Mouse (Mus musculus) midbrain, embryonic 10.5 days (tissue): ENCODE results near the gene Rpl26. TPM values are rescaled to one million over a fixed set of nuclear protein-coding genes. Genes with fewer than 3 reads are reported as not detected.
"Not testable (repeated sequence)": the region's sequence is repeated elsewhere in the genome, so short reads cannot be mapped to it uniquely, and the experiment has no call there.

Source experiments
- DNase-seq: peaks from one replicate; pipeline ENCODE4 v3.0.0-alpha.2; 2017; ENCODE audit warnings: low spot score
- H3K27ac ChIP-seq: fragments of 300-500 bp; sonication (generic); replicated peaks from 2 replicates; pipeline ENCODE4 v1.5.1; 2016; ENCODE audit warnings: mild to moderate bottlenecking
- H3K27me3 ChIP-seq: fragments of 300-500 bp; sonication (generic); 2 replicates; pipeline ENCODE4 v1.6.1; 2016; ENCODE audit warnings: low read depth, mild to moderate bottlenecking; ENCODE audit not compliant: poor library complexity, severe bottlenecking
- H3K36me3 ChIP-seq: fragments of 300-500 bp; sonication (generic); 2 replicates; pipeline ENCODE4 v1.6.1; 2016; ENCODE audit warnings: mild to moderate bottlenecking, moderate library complexity
- H3K4me1 ChIP-seq: fragments of 300-500 bp; sonication (generic); 2 replicates; pipeline ENCODE4 v1.6.1; 2016
- H3K4me3 ChIP-seq: fragments of 300-500 bp; sonication (generic); 2 replicates; pipeline ENCODE4 v1.5.1; 2016; ENCODE audit warnings: mild to moderate bottlenecking, moderate library complexity
- H3K9me3 ChIP-seq: fragments of 300-500 bp; sonication (generic); replicated peaks from 2 replicates; pipeline ENCODE4 v1.6.1; 2016; ENCODE audit warnings: mild to moderate bottlenecking
- WGBS: fragments of 180-500 bp; shearing (Covaris S2); methylation state at CpG from one replicate; pipeline ENCODE4 v1.1.7; 2016; 5-methylcytosine and 5-hydroxymethylcytosine counted together
- polyA plus RNA-seq: library from polyadenylated mRNA; unstranded; fragments of >200 nt; fragmentation: Nextera tagmentation; extraction: Ambion mirVana; gene quantifications from 2 replicates; pipeline ENCODE4 v1.2.1, GENCODE M21; 2016

Gene Rpl26
- polyA plus RNA-seq, 1 experiment from 2014 or later = 1,017 TPM

DNA sequence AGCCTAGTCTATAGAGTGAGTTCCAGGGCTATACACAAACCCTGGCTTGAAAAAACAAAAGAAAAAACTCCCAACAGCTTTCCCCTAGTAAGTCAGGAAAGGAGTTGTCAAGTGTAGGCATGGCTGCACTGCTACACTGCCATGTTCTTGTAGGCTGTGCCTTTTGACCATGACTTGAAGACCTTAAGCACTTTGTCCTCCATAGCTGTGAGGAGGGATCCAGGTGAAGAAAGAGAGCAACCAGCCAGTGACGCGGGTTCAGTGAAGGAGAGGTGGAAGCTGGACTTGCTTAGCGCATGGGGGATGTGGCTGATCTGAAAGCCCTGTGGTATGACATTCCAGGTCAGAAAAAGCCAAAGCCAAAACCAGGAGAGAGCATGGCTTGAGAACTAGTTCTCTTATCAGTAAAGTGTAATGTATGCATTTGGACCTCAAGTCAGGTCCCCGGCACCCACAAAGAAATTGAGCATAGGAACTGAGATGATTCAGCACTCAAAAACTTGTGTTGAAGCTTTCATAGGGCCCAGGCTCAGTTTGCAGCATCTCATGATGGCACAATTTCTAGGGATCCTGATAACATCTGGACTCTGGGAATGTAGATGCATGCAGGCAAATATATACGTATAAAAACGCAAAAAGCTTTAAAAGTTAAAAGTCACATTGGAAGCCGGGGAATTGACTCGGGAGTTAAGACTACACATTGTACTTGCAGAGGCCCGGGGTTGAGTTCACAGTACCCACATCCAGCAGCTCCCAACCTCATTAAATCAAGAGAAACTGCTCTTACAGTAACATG lies 4.5 kb downstream of the Rpl26 start:
- 89% methylated on average over 9 of the region's 9 CpGs for WGBS
- no peak overlapping the region for H3K4me3 ChIP-seq
- H3K36me3 ChIP-seq = peaks cover 56% of the 10 kb centered on the region
- peaks cover 19% of the 10 kb centered on the region for H3K4me1 ChIP-seq
- no peak overlapping the region for H3K27ac ChIP-seq
- H3K9me3 ChIP-seq = no peaks in the 10 kb centered on the region
- DNase-seq = no peak
- no peaks in the 10 kb centered on the region for H3K27me3 ChIP-seq

GRCm38 (mm10) chr11:68906461-68906790 lies 5.0 kb downstream of the Rpl26 start:
- no peak for DNase-seq
- Histone ChIP-seq H3K27me3 (no peaks in the 10 kb centered on the region), H3K4me1 (peaks cover 16% of the 10 kb centered on the region), H3K9me3 (no peaks in the 10 kb centered on the region), H3K4me3 (no peak overlapping the region), H3K36me3 (peaks cover 56% of the 10 kb centered on the region), H3K27ac (no peak overlapping the region)
- 93% methylated on average over 4 of the region's 4 CpGs for WGBS

- peaks cover 56% of the 10 kb centered on the region for H3K36me3 ChIP-seq
- no peak for DNase-seq
- H3K27me3 ChIP-seq = no peaks in the 10 kb centered on the region
- H3K27ac ChIP-seq = no peak overlapping the region
- no peak overlapping the region for H3K4me3 ChIP-seq
- 77% methylated on average over 3 of the region's 3 CpGs for WGBS
- H3K9me3 ChIP-seq = no peaks in the 10 kb centered on the region
- peaks cover 16% of the 10 kb centered on the region for H3K4me1 ChIP-seq
Measured at GRCm38 (mm10) chr11:68907251-68907650, 5.9 kb downstream of the Rpl26 start.

- Histone ChIP-seq H3K4me3 (no peak overlapping the region), H3K36me3 (peaks cover 39% of the 10 kb centered on the region), H3K27ac (no peak overlapping the region), H3K27me3 (no peaks in the 10 kb centered on the region), H3K9me3 (no peaks in the 10 kb centered on the region; the same call in 1 of the 2 replicates), H3K4me1 (peaks cover 5% of the 10 kb centered on the region; the same call in 1 of the 2 replicates)
- WGBS = 51% methylated on average over 7 of the region's 7 CpGs
- no peak for DNase-seq
Measured at GRCm38 (mm10) chr11:68908846-68909503, 7.6 kb downstream of the Rpl26 start.

DNA sequence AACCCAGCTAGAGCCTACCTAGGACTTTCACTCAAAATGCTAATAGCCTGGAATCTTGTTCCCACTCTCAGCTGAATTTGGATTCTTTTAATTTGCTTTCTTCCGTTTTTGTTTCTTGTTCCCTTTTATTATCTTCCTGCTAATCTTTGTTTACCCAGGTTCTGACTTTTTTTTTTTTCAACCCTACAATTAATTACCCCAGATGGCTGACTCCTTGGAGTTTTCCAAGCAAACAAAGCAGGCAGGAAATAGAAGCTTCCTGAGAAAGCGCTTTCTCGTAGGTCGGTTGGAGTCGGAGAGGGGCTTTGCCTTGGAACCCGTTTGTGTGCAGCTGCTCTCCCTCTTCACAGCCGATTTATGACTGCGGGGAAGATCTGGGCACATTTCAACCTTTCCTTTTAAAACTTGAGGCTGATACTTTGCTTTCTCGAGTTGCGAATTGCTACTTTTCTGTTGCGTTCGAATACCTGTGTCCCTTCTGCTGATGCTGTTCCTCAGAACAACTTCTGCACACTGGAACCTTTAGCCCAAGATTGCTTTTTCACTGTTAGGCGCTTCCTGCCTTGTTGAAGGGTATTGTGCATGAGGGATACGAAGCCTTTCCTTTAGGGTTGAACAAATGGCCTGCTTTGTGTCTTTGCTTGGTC lies 10.3 kb downstream of the Rpl26 start:
- Histone ChIP-seq H3K9me3 (no peaks in the 10 kb centered on the region; the same call in 1 of the 2 replicates), H3K27me3 (no peaks in the 10 kb centered on the region), H3K27ac (no peak overlapping the region), H3K4me3 (no peak overlapping the region), H3K4me1 (peaks cover 5% of the 10 kb centered on the region; the same call in 1 of the 2 replicates), H3K36me3 (peaks cover 12% of the 10 kb centered on the region)
- 64% methylated on average over 14 of the region's 14 CpGs for WGBS
- no peak for DNase-seq

- Histone ChIP-seq H3K9me3 (no peaks in the 10 kb centered on the region; the same call in 1 of the 2 replicates), H3K4me3 (no peak overlapping the region), H3K36me3 (no peaks in the 10 kb centered on the region), H3K27me3 (no peaks in the 10 kb centered on the region), H3K27ac (no peak overlapping the region), H3K4me1 (no peaks in the 10 kb centered on the region; the same call in 1 of the 2 replicates)
- no peak for DNase-seq
- WGBS = 89% methylated on average over 4 of the region's 4 CpGs
Measured at GRCm38 (mm10) chr11:68914566-68914965, 13.2 kb downstream of the Rpl26 start.

DNA sequence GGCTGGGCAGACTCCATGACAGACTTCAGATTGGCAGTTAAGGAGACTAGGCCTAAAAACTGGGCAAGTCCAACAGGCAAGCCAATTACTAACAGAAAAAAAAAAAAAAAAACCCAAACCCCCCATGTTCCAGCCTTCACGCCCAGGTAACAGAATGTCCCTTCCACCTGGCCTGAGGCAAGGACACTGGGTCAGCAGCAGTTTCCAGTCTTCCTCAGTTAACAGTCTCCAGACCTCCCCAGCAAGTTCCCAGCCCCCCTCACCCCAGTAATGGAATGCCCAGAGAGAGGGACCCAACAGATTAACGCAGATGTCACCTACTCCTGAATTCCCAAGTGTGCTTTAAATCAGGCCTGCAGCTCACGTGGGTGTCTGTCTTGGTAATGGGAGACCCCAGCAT lies 21.8 kb downstream of the Rpl26 start:
- Histone ChIP-seq H3K27ac (no peak overlapping the region), H3K9me3 (no peaks in the 10 kb centered on the region), H3K4me1 (0 out of 2 replicates have a peak, but pooled peaks cover 6% of the 10 kb centered on the region), H3K36me3 (no peaks in the 10 kb centered on the region), H3K4me3 (no peak overlapping the region), H3K27me3 (no peaks in the 10 kb centered on the region)
- no peak for DNase-seq
- WGBS = 63% methylated on average over 3 of the region's 3 CpGs

DNA sequence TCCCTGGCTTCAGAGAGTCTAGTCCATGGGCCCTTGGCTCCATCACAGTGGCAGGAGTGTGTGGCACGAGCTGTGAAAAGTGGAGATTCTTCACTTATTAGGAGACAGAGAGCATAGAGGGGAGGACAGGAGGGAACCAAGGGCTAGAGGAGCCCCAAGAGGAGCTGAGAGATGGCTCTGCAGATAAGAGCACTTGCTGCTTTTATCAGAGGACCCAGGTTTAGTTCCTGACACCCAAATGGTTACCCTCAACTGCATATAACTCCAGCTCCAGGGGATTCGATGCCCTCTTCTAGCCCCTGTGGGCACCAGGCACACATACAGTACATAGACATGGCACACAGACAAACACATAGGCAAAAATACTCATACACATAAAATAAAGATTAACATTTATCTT lies 23.4 kb downstream of the Rpl26 start:
- 81% methylated on average over 2 of the region's 2 CpGs for WGBS
- H3K27ac ChIP-seq = no peak overlapping the region
- no peaks in the 10 kb centered on the region for H3K9me3 ChIP-seq
- no peaks in the 10 kb centered on the region for H3K36me3 ChIP-seq
- no peaks in the 10 kb centered on the region for H3K27me3 ChIP-seq
- H3K4me1 ChIP-seq = 0 out of 2 replicates have a peak, but pooled peaks cover 6% of the 10 kb centered on the region
- no peak overlapping the region for H3K4me3 ChIP-seq
- no peak for DNase-seq

DNA sequence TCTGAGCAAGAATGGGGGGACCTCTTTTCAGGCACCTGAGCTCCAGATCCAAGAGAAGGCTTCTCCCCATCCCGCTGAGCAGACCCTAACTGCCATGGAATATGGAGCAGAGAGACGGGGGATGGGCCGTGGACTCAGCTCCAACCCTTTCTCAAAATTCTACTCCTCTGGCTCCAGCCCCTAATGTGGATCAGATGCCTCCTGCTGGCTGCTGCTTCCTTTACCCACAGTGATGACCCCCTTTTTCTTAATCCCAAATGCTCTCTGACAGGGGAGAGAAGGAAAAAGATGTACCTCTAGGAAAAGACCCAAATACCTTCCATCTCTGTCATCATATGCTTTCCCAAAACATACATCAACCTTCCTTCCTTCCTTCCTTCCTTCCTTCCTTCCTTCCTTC lies 25.6 kb downstream of the Rpl26 start, which contains the start of gene Odf4:
TSS of gene Odf4 (minus strand) at position 101 of the 400 bp plus-strand sequence.
- Histone ChIP-seq H3K27me3 (no peaks in the 10 kb centered on the region), H3K9me3 (no peaks in the 10 kb centered on the region), H3K4me3 (no peak within 1 kb of the TSS), H3K36me3 (no peaks in the 10 kb centered on the region), H3K27ac (no peak within 1 kb of the TSS), H3K4me1 (0 out of 2 replicates have a peak, but pooled peaks cover 6% of the 10 kb centered on the region)
- no peak for DNase-seq
- 78% methylated on average over 3 of the region's 3 CpGs for WGBS

DNA sequence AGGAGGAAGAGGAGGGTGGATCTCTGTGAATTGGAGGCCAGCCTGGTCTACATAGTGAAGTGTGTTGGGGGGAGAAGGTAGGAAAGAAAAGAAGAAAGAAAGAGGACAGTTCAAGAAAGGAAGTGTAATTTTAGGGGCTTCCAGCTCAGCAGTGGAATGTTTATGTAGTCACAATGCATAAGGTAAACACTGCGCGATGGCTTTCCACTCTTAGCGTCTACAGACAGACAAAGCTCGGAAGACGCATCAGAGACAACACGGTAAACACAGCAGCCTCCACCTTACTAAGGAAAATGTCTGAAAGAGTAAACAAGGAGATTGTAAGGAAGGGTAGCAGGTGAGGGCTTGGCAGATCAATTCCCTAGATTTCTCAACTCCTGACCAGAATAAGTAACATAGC lies 28.6 kb downstream of the Rpl26 start:
- Histone ChIP-seq H3K4me3 (no peak overlapping the region), H3K36me3 (no peaks in the 10 kb centered on the region), H3K27ac (no peak overlapping the region), H3K4me1 (no peaks in the 10 kb centered on the region), H3K9me3 (no peaks in the 10 kb centered on the region), H3K27me3 (no peaks in the 10 kb centered on the region)
- DNase-seq = no peak
- WGBS = 82% methylated on average over 6 of the region's 6 CpGs

DNA sequence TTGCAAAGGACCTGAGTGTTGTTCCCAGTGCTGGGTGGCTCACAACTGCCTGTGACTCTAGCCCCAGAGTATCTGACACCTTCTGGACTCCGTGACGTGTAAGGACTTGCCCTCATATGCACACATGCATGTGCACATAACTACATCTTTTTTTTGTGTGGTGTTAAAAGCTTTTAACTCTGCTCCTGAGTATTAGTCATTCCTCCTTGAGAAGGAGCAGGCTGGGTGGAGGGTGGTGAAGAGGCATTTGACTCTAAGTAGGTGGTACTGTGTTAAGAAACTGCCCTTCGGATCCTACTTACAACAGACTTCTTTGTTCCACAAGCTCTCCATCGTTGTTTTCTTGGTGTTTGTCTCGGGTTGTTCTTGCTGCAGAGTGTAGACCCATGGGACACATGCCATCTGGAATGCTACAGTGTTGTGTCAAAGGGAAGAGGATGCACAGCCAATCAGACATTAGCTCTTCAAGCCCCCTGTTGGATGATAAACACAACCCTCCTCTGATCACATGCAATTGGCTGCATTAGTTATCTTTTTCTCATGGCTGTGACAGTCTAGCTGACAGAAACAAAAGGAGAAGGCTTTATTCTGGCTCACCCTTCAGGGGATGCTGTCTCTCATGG lies 32.6 kb downstream of the Rpl26 start:
- no peaks in the 10 kb centered on the region for H3K9me3 ChIP-seq
- H3K36me3 ChIP-seq = no peaks in the 10 kb centered on the region
- WGBS = 77% methylated on average over 5 of the region's 5 CpGs
- H3K27ac ChIP-seq = no peak overlapping the region
- no peaks in the 10 kb centered on the region; the same call in 1 of the 2 replicates for H3K4me1 ChIP-seq
- no peaks in the 10 kb centered on the region for H3K27me3 ChIP-seq
- DNase-seq = no peak
- no peak overlapping the region for H3K4me3 ChIP-seq

- not testable (repeated sequence) for H3K4me3 ChIP-seq, DNase-seq, H3K36me3 ChIP-seq, H3K27me3 ChIP-seq, H3K27ac ChIP-seq, H3K9me3 ChIP-seq
- H3K4me1 ChIP-seq = peaks cover 14% of the 10 kb centered on the region
- WGBS = 89% methylated on average over 4 of the region's 4 CpGs
Measured at GRCm38 (mm10) chr11:68936951-68937350, 35.6 kb downstream of the Rpl26 start.
